Mouse (Mus musculus) spleen, adult 18-20 months (tissue): Measurements from ENCODE around the gene Dnm2.
"Not testable (repeated sequence)": the region's sequence is repeated elsewhere in the genome, so short reads cannot be mapped to it uniquely, and the experiment has no call there.

ENCODE experiments used
- DNase-seq, 2 experiments: peaks; one replicate each; pipeline ENCODE4 v3.0.0; 2022; ENCODE audit warnings: mixed read lengths in 2 of 2

Dnm2 gene

GRCm38 (mm10) chr9:21508871-21509404 is 84.2 kb downstream of the Dnm2 start:
- DNase-seq, result no peak

- peak; percentile 90 to 95 for DNase-seq
Observed at GRCm38 (mm10) chr9:21509772-21510688, 85.3 kb downstream of the Dnm2 start, which contains the start of gene Tmed1. Gene Tmed1, minus strand, starts transcription at chr9:21510252.

GRCm38 (mm10) chr9:21510689-21511015 is 85.9 kb downstream of the Dnm2 start:
- DNase-seq, result no peak

DNA sequence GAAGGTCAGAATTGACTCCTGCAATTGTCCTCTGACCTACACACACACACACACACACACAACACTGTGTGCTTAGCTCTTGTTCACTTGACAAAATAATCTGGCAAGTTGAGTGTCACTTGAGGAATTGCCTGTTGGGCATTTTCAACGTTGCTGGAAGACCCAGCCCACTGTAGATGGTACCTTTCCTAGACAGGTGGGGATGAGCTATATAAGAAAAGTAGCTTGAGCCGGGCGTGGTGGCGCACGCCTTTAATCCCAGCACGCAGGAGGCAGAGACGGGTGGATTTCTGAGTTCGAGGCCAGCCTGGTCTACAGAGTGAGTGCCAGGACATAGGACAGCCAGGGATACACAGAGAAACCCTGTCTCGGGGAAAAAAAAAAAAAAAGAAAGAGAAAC is 86.3 kb downstream of the Dnm2 start:
- no peak for DNase-seq

DNA sequence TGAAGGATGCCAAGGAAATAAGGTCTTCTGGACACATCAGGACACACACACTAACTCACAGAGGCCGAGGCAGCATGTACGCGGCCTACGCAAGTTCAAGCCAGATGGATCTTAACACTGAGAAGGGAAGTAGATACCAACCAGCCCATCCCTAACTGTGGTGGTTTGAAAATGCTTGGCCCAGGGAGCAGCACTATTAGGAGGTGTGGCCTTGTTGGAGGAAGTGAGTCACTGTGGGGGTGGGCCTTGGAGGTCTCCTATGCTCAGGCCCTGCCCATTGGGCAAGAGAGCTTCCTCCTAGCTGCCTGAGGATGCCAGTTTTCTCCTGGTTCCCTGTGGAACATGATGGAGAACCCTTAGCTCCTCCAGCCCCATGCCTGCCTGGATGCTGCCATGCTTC is 88.8 kb downstream of the Dnm2 start:
- DNase-seq, result no peak

DNA sequence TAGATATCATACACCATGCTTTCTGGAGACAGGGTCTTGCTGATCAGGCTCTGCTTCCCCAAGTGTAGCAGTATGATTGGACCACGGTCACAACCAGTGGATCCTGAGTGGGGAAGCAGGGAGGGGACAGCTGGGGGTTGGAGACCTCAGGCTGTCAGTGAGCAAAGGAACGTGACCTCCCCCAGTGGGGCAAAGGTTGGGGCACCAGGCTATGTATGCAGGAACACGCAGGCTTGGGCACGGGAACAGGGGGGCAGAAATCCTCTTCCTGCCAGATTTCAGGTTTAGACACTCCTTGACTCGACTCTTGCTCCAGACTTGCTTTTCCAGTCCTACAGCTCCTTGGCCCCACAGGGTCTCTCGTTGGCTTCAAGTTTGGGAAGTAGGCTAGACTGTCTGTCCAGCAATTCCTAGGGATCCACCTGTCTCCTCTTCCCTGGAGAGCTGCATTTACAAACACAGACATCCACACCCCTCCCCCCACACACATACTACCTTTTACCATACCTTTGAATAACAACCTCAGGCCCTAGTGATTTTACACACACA is 93.3 kb downstream of the Dnm2 start:
- no peak for DNase-seq

DNA sequence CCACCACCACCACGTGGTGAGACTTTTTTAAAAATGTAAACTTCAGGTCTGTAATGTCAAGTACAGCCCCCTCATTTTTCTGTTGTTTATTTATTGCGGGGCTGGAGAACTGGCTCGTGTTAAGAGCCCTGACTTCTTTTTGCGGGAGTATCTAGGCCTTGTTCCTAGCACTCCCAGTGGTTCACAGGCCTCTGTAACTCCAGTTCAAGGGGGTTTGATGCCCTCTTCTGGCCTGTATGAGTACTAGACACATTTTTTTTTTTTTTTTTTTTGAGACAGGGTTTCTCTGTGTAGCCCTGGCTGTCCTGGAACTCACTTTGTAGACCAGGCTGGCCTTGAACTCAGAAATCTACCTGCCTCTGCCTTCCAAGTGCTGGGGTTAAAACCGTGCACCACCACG is 94.0 kb downstream of the Dnm2 start:
- DNase-seq, result not testable (repeated sequence)

GRCm38 (mm10) chr9:21525142-21525936 is 100.6 kb downstream of the Dnm2 start:
- no peak for DNase-seq

GRCm38 (mm10) chr9:21525937-21526633 is 101.4 kb downstream of the Dnm2 start, which contains the start of gene AB124611:
Gene AB124611, plus strand, starts transcription at chr9:21526176.
- DNase-seq, result peak; percentile 63 to 68

DNA sequence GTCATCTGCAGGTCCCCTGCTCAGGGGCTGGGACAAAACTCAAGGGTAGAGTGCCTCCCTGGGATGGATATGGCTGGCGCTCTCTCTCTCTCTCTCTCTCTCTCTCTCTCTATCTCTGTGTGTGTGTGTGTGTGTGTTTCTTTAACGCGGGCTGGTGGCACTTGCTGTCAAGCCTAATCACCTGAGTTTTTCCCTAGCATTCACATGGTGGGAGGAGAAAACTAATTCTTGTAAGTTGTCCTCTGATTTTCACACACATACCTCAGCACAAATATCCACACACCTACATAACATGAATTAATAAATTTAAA is 101.9 kb downstream of the Dnm2 start:
- DNase-seq, result no peak

- no peak for DNase-seq
Observed at GRCm38 (mm10) chr9:21527100-21527801, 102.5 kb downstream of the Dnm2 start.

- DNase-seq, result no peak
Observed at GRCm38 (mm10) chr9:21527917-21528324, 103.2 kb downstream of the Dnm2 start.

DNA sequence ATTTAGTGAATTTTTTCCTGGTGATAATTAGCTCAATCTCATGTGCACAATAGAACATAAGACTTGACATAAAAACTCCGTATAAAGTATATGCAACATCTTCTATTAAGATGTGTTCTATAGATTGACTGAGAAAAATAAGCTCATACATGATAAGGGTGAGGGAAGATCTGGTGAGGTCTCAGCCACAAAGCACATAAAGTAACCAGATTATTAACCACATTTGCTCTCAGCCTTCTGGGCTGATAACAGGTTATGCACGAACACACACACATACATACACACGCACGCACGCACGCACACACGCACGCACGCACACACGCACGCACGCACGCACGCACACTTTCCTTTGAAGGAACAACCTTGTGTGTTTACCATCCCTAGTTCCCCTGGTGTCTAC is 111.8 kb downstream of the Dnm2 start:
- no peak for DNase-seq

DNA sequence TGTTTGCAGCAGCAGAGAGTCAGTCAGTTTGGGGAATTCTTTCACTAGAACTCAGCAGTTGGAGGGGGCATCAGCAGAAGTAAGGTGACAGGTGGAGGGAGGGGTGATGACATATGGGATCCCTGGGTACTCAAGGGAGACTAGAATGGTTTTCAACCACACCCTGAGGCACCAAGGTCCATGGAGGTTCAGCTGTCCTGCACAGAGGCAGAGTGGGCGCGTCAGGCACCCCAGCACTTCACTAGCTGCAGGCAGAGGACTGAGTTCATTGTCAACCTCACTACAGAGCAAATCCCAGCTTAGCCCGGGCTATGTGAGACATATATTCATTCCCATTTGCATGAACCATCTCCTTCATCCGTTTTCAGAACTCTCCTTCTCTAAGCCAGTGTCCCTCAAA is 112.3 kb downstream of the Dnm2 start:
- DNase-seq, result no peak

DNA sequence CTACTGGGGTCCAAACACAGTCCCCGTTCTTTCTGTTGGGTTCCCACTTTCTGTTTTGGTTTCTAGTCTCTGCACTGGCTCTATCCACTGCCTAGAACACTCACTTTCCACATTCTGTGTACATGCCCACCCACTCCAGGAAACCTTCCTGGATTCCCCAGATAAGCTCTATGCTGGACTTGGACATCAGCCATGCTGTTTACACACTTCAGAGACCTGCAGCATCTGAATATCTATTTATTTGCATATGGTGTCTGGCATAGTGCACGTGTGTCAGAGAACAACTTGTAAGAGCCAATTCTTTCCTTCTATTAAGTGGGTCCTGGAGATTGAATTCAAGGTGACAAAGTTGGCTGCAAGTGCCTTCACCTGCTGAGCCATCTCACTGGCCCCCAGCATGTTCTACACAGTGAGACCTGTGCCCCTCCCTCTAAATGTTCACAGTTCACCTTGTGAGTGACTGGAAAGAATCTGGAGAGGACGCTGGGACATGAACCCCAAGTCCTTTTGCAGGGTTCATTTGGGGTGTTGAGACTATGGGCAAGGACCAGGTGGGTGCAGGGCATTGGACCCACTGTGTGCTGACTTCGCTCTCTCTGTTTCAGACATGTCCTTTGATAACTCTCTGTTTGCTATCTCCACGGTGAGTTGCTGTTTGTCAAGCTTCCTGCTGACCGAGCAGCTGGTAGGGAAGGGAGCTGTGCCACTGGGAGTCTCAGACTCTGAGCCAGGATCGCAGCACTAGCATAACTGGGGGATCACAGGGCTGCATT is 115.5 kb downstream of the Dnm2 start:
- no peak for DNase-seq

- not testable (repeated sequence) for DNase-seq
Observed at GRCm38 (mm10) chr9:21542001-21542400, 117.3 kb downstream of the Dnm2 start.

DNA sequence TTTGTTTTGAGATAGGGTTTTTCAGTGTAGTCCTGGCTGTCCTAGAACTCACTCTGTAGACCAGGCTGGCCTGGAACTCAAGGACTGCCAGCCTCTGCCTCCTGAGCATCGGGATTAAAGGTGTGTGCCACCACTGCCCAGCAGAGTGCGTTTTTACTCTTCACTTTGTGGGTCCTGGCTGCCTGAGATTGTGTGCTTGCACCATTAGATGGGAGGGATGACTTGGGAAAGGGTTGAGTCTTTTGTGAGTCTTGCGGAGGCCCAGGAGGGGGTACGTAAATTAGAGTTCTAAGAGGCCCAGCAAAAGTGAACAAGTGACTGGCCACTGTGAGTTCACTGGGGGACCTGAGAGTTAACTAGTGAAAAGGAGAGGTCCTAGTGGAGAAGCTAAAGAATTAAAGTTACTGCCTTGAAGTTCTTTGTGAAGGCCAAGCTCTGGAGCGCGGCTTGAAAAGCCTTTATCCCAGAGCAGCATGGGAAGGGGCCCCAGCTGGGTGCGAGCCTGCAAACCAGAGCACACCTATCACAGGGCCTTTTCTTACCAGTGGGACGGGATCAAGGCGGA is 120.7 kb downstream of the Dnm2 start:
- no peak for DNase-seq

DNA sequence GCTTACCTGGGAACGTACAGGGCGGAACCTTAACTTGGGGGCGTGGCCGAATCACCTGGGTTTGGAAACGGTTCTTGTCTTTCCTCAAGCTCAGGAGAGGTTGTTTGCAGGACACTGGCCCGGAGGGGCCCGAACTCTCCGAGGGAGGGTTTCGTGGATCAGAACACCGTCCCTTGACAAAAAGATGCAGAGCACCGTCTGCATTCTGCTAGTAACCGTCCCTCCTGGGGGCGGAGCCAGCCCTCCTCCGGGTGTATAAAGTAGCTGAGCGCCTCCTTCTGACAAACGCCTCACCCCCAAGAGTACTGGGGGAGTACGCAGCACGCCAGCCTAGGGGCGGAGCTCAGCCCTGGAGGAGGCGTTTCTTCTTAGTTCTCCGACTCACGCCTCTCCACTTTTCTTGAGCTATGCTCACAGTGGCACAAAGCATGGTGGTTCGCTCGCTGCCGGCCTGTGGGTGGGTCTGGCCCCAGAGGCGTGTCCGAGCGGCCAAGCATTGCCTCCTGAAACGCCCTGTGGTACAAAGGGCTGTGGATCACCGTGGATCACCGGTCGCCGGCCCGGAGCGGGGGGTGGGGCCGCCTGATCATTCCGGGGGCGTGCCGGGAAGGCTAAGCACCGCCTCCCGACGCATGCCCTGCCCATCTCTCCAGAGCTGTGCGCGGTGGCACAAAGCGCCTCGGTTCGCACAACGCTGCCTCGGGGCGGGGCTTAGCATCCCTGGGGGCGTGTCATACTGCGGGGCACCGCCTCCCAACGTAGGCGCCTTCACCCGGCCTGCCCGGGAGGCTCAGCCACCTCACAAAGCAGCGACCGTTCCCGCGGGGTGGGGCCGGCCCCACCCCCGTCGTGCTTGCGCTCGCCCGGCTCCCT is 121.4 kb downstream of the Dnm2 start:
- DNase-seq, result peak; percentile 99

- peak in 1 of 2 experiments; percentile 63 for DNase-seq
Observed at GRCm38 (mm10) chr9:21546789-21547074, 122.0 kb downstream of the Dnm2 start, which contains the start of gene Carm1. Gene Carm1, plus strand, starts transcription at chr9:21546894.
